Mouse (Mus musculus) limb, embryonic 15.5 days (tissue): Measurements from ENCODE around the gene AI854703. TPM values are rescaled to one million over a fixed set of nuclear protein-coding genes. Genes with fewer than 3 reads are reported as not detected.
A peak's percentile ranks its signal among the peaks of the same experiment; 100 is the strongest.

Source experiments
- ATAC-seq: fragments of 200-750 bp; cut with Nextera tagmentation; 2 replicates; pipeline ENCODE4 v1.8.0; 2017; ENCODE audit warnings: low read depth, moderate TSS enrichment; ENCODE audit not compliant: insufficient number of reproducible peaks, low FRiP score, low TSS enrichment
- H3K27ac ChIP-seq: fragments of 300-500 bp; sonication (generic); 2 replicates; pipeline ENCODE4 v1.5.1; 2015; ENCODE audit warnings: moderate library complexity, mild to moderate bottlenecking, inconsistent platforms
- H3K27me3 ChIP-seq: fragments of 300-500 bp; sonication (generic); 2 replicates; pipeline ENCODE4 v1.6.1; 2015; ENCODE audit warnings: inconsistent platforms
- H3K36me3 ChIP-seq: fragments of 300-500 bp; sonication (generic); 2 replicates; pipeline ENCODE4 v1.6.1; 2015; ENCODE audit warnings: inconsistent platforms
- H3K4me1 ChIP-seq: fragments of 300-500 bp; sonication (generic); 2 replicates; pipeline ENCODE4 v1.6.1; 2015; ENCODE audit warnings: inconsistent platforms
- H3K4me2 ChIP-seq: fragments of 300-500 bp; sonication (generic); 2 replicates; pipeline ENCODE4 v1.6.1; 2015; ENCODE audit warnings: mild to moderate bottlenecking, inconsistent platforms
- H3K4me3 ChIP-seq: fragments of 300-500 bp; sonication (generic); 2 replicates; pipeline ENCODE4 v1.5.1; 2015; ENCODE audit warnings: mild to moderate bottlenecking, inconsistent platforms
- H3K9ac ChIP-seq: fragments of 300-500 bp; sonication (generic); 2 replicates; pipeline ENCODE4 v1.6.1; 2015; ENCODE audit warnings: inconsistent platforms
- H3K9me3 ChIP-seq: fragments of 300-500 bp; sonication (generic); 2 replicates; pipeline ENCODE4 v1.6.1; 2016; ENCODE audit warnings: inconsistent platforms
- WGBS: fragments of 180-500 bp; shearing (Covaris S2); methylation state at CpG from one replicate; pipeline ENCODE4 v1.1.7; 2015; 5-methylcytosine and 5-hydroxymethylcytosine counted together
- polyA plus RNA-seq: library from polyadenylated mRNA; unstranded; fragments of >200 nt; fragmentation: Nextera tagmentation; extraction: Ambion mirVana; gene quantifications from 2 replicates; pipeline ENCODE4 v1.2.1, GENCODE M21; 2015

Gene AI854703
- 0.99 and 1.2 TPM in 2 replicates for polyA plus RNA-seq

DNA sequence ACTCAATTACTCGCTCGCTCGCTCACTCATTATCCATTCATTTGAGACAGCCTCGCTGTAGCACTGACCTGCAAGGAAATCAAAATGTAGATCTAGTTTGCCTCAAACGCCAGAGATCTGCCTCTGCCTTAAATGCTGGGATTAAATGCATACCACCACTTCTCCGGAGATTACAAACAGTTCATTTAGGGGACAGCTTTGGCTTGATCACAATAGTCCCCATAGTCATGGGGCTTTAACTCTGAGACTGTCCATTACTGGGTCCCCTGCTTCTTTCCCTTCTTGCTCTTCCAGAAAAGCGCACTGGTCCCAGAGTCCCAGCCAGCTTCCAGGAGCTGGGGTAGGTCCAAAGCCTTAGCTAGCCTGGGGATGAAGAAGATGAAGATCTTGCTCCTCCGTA is at the start of gene AI854703:
Gene AI854703 (plus strand): TSS at position 301 of the 400 bp plus-strand sequence.
- Histone ChIP-seq H3K9me3 (no peaks in the 10 kb centered on the region), H3K4me2 (peak within 1 kb of the TSS; percentile 85), H3K9ac (peak within 1 kb of the TSS; percentile 18), H3K4me1 (peaks cover 22% of the 10 kb centered on the region), H3K36me3 (no peaks in the 10 kb centered on the region), H3K27me3 (peaks cover 47% of the 10 kb centered on the region), H3K27ac (no peak within 1 kb of the TSS), H3K4me3 (peak within 1 kb of the TSS; percentile 48)
- no peak for ATAC-seq
- WGBS, result 28% methylated on average over 8 of the region's 8 CpGs

DNA sequence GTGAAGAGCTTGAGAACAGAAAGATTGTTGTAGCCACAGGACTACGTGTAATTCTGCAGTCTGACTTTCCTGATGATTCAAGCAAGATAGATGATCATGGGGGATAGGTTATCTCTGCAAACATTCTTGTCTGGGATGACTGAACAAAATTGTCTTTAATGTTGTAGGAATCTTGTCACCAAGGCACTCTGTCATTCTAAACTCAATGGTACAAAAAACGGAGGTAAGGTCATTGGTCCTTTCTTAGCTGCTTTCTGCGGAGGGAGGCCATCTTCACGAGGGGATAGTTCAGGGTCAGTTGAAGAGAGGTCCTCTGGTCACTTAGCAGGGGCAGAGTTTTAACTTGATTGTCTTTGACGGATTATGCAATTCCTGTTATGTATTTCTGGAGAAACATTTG is 47.8 kb upstream of the AI854703 start:
- Histone ChIP-seq H3K4me1 (no peaks in the 10 kb centered on the region), H3K27me3 (no peaks in the 10 kb centered on the region), H3K27ac (no peak overlapping the region), H3K4me2 (no peak overlapping the region), H3K9ac (no peak overlapping the region), H3K36me3 (no peaks in the 10 kb centered on the region), H3K4me3 (no peak overlapping the region), H3K9me3 (no peaks in the 10 kb centered on the region)
- WGBS, result 48% methylated on average over 5 of the region's 5 CpGs
- no peak for ATAC-seq

DNA sequence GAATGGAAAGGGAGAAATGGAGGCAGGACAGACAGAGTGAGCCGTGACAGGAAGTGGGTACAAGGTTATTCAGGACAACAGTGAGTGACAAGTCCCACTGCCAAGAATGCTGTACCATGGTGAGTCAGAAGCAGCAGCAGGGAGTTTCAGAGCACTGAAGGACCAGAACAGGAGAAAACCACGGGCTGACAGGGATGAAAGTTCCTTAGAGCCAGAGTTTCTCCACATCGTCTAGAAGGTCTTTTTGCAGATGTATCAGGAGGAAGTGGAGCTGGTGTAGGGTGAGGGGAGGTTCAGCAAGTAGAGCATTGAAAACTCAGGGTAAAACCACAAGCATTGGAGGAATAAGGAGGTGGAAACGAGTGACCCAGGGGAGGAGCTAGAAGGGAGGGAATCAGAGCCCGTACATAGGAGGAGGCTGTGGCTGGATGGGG is 47.3 kb upstream of the AI854703 start:
- H3K27me3 ChIP-seq, result no peaks in the 10 kb centered on the region
- no peaks in the 10 kb centered on the region for H3K36me3 ChIP-seq
- no peak overlapping the region for H3K4me3 ChIP-seq
- no peak overlapping the region for H3K27ac ChIP-seq
- H3K4me2 ChIP-seq, result no peak overlapping the region
- no peak for ATAC-seq
- 24% methylated on average over 5 of the region's 5 CpGs for WGBS
- H3K9ac ChIP-seq, result no peak overlapping the region
- no peaks in the 10 kb centered on the region for H3K9me3 ChIP-seq
- H3K4me1 ChIP-seq, result no peaks in the 10 kb centered on the region

DNA sequence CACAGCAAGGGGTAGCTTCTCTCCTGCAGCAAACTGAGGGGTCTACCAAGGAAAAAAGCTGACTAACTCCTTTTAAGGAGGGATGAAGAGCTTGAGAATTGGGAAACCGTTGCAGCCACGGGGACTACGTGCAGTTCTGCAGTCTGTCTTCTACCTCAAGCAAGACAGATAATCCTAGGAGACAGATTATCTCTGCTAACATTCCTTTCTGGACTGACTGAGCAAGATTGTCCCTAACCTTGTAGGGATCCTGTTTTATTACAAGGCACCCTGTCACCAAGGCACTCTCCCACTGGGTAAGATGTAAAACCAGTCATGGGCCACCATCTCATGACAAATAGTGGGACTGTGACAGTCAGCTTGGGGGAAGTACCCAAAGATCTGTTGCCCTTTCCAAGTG is 45.3 kb upstream of the AI854703 start:
- Histone ChIP-seq H3K27me3 (no peaks in the 10 kb centered on the region), H3K4me2 (no peak overlapping the region)
- WGBS, result 63% methylated on average over 3 of the region's 3 CpGs

DNA sequence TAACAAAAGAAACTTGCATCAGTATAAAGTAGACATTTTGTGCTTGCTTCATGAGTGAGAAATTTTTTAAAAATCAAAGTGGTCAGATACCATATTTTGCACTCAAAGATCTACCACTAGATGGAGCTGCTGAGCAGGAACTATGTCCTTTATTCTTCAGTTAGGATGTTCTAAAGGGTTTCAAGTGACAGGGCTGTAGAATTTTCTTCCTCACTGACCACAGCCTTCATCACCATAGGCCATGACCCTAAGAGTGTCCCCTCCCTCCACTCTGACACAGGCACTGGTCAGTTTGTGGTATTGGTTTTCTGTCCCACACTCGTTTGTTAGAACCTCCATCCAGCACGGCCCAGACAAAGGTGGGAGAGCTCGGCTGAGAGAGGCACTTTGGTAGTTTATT is 44.5 kb upstream of the AI854703 start:
- Histone ChIP-seq H3K4me3 (no peak overlapping the region), H3K4me1 (no peaks in the 10 kb centered on the region), H3K9ac (no peak overlapping the region), H3K36me3 (no peaks in the 10 kb centered on the region), H3K4me2 (no peak overlapping the region), H3K27ac (no peak overlapping the region), H3K27me3 (no peaks in the 10 kb centered on the region), H3K9me3 (no peaks in the 10 kb centered on the region)
- 81% methylated on average over 3 of the region's 3 CpGs for WGBS
- ATAC-seq, result no peak

More for the DNA sequence above, 45.3 kb upstream of the AI854703 start:
- Histone ChIP-seq H3K4me3 (no peak overlapping the region), H3K4me1 (no peaks in the 10 kb centered on the region), H3K27ac (no peak overlapping the region), H3K36me3 (no peaks in the 10 kb centered on the region), H3K9ac (no peak overlapping the region), H3K9me3 (no peaks in the 10 kb centered on the region)
- ATAC-seq, result no peak

DNA sequence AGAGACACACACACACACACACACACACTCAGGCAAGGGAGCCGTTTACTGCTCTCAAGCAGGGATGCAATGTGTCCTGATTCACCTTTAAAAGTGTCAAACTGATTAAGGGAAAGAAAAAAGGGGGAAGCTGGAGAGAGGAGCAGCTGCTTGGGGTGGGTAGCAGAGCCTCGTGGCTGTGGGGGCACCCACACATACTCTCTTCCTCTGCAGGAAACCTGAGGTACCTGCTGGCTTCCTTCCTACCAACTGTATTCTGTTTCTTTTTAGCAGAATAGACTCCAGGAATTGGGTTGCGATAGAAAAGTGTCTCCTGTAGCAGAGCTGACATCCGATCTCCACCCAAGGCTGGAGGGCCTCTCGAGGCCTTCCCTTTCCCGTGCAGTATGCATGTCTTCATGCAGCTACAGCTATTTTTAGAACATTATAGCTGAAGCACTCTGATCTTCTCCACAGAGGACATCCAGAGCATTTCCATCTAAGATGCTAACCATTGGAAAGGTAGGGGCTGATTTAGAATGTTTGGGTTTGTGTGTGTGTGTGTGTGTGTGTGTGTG is 37.3 kb upstream of the AI854703 start, which contains the start of gene Gm45021:
Gene Gm45021 (plus strand): TSS at position 417 of the 557 bp plus-strand sequence.
- Histone ChIP-seq H3K36me3 (no peaks in the 10 kb centered on the region), H3K4me3 (no peak within 1 kb of the TSS), H3K27me3 (no peaks in the 10 kb centered on the region), H3K4me2 (no peak within 1 kb of the TSS), H3K4me1 (peaks cover 13% of the 10 kb centered on the region), H3K9me3 (no peaks in the 10 kb centered on the region), H3K9ac (no peak within 1 kb of the TSS), H3K27ac (0 out of 2 replicates have a peak within 1 kb of the TSS, but pooled peaks have one; percentile 8)
- ATAC-seq, result no peak
- 21% methylated on average over 6 of the region's 6 CpGs for WGBS

DNA sequence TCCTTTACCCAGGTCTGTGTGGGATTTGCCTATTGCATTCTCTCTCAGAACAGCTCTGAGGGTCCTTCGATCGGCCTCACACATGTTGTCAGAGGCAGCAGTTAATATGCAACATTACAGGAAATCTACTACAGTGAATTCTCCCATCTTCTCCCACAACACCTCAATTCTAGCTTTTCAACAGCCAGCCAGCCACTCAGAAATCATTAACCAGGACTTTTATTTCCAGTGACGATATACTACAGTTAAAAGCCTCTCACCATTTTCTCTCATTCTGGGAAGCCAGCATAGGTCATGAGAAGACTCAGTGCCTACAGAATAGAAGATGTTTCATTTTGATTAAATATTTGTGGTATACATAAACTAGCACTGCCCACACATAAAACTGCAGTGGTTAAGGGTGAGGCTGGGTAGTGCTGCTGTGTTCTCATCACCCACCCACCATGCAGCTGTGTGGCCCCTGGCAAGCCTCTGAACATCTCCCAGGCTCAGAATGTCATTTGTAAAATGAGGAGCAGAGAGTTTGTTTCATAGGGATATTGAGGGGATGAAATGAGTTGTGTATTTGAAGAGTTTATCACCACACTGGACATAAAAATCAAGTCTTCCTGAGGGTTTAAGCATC is 35.2 kb upstream of the AI854703 start:
- Histone ChIP-seq H3K4me2 (no peak overlapping the region), H3K9ac (no peak overlapping the region), H3K27me3 (no peaks in the 10 kb centered on the region), H3K36me3 (peaks cover 4% of the 10 kb centered on the region), H3K4me3 (no peak overlapping the region), H3K27ac (no peak overlapping the region), H3K9me3 (0 out of 2 replicates have a peak, but pooled peaks cover 1% of the 10 kb centered on the region), H3K4me1 (peaks cover 26% of the 10 kb centered on the region)
- WGBS, result 84% methylated on average over 3 of the region's 3 CpGs
- no peak for ATAC-seq

DNA sequence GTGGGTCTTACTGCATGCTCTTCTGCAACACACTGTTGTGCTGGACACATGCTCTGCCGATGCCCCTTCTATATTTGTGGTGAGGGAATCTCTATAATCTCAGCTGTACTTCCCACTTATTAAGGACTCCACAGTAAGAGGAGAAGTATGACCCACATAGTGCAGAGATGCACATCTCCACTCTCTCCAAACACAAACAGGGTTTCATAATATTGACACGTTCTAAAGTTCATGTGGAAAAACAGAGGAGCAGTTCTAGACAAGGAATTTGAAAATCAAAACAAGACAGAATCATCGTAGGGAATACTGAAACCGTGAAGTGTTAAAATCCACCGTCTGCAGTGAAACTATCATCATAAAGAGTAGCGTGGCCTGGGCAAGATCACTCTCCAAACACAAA is 34.7 kb upstream of the AI854703 start:
- 86% methylated on average over 6 of the region's 6 CpGs for WGBS

DNA sequence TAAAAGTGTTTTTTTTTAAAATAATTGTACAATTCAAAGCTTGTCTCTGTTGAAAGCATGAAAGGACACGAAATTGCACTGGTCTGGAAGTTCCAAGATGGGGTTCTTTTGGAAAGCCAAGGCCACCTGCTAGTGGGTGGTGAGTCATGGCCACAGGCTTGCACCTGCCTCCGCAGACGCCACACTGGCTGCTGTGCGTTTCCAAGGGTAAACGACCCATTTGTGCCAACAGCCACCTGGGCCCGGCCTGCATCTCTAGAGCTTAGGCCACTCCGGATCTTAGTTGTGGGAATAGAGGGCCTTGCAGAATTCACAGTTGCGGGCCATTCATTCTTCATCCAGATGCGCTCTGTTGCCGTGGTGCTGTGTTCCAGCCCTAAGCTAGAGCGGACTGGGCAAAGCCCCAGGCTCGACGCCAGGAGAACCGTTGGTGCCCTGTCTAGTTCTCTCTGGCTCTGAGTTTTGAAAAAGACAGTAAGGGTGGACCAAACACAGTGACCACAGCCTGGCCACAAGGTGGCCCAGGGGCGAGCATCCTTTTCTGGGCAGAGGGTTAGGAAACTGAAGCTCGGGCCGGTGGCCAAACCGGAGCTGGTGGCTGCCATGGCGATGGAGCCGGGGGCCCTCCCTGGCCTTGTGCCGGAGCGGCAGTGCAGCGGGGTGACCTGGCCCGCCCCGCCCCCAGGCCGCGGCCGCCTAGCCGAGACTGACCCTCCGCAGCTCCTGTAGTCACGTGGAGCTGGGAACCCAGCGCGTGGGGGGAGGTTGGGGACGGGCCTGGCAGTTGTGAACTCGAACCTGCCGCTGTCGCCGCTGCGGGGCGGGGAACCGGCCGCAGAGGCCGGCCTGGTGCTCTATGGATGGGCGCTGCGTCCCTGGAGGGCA is 33.2 kb upstream of the AI854703 start, which contains the start of the genes Repin1 and Gm44965:
Gene Repin1 (plus strand): TSS at position 726 of the 885 bp plus-strand sequence.
Gene Gm44965 (plus strand): TSS at position 784 of the 885 bp plus-strand sequence.
- Histone ChIP-seq H3K9me3 (peaks cover 16% of the 10 kb centered on the region; the same call in 1 of the 2 replicates), H3K27me3 (no peaks in the 10 kb centered on the region), H3K27ac (peak within 1 kb of the TSS; percentile 89), H3K4me1 (peaks cover 26% of the 10 kb centered on the region), H3K4me3 (peak within 1 kb of the TSS; percentile 83), H3K36me3 (peaks cover 25% of the 10 kb centered on the region), H3K4me2 (peak within 1 kb of the TSS; percentile 82), H3K9ac (peak within 1 kb of the TSS; percentile 82)
- ATAC-seq, result peak; percentile 90
- WGBS, result 5% methylated on average over 45 of the region's 45 CpGs

More for the DNA sequence above, 34.7 kb upstream of the AI854703 start:
- peaks cover 10% of the 10 kb centered on the region for H3K36me3 ChIP-seq
- no peak overlapping the region for H3K4me2 ChIP-seq
- ATAC-seq, result no peak
- H3K4me1 ChIP-seq, result peaks cover 26% of the 10 kb centered on the region
- H3K9me3 ChIP-seq, result 0 out of 2 replicates have a peak, but pooled peaks cover 5% of the 10 kb centered on the region
- H3K27me3 ChIP-seq, result no peaks in the 10 kb centered on the region
- H3K9ac ChIP-seq, result no peak overlapping the region
- no peak overlapping the region for H3K27ac ChIP-seq
- no peak overlapping the region for H3K4me3 ChIP-seq

DNA sequence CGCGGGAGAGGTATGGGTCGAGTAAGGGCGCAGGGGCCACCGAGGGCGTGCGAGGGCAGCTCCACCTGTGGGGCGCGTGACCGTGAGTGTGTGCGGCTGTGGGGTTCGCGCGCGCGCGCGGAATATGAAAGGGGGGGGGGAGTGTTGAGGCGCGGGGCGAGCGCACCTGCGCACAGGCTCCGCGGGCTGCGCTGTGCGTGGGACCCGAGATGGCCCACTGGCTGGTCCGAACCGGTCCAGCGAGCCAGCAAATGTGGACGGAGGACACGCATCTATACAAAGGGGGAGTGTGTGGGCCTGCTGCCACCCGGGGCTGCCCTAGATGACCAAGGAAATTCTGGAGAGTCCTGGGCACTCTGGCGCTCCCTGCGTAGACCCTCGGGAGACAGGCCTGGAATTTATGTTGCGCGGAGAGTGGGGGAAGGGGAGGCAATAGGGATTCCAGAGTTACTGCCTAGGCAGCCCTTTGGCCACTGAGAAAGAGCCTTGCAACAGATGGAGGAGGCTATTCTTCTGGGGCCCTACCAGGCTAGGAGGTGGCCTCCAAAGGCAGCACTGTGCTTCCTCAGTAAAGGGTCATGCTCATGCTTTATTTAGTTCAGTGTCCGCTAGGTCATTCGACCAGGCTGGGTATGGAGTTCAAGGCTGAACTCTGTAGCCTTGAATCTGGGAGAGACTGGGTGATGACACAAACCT is 32.4 kb upstream of the AI854703 start:
- peak overlapping the region; percentile 83 for H3K4me3 ChIP-seq
- WGBS, result 2% methylated on average over 33 of the region's 41 CpGs

DNA sequence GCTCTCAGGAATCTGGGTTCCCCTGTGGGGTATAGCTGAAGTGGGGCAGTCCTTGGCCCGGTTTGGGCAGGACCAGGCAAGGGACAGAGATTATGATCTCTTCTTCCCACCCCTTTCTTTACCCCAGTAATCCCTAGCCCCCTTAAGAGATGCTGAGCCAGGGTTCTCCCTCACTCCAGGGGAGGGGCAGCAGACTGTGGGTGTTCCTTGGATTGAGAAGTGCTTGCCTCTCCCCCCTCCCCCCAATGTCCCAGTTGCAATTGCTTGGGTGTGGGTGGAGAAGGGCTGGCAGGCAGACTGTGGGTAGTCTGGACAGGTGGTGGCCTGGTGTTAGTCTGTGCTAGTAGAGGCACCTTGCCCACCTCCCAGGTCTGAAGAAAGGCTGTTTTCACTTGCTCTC is 31.3 kb upstream of the AI854703 start:
- H3K27me3 ChIP-seq, result no peaks in the 10 kb centered on the region
- no peak overlapping the region for H3K9ac ChIP-seq
- H3K4me3 ChIP-seq, result peak overlapping the region; percentile 83; the same call in 1 of the 2 replicates
- peak overlapping the region; percentile 82; the same call in 1 of the 2 replicates for H3K4me2 ChIP-seq
- no peak overlapping the region for H3K27ac ChIP-seq
- H3K4me1 ChIP-seq, result peaks cover 21% of the 10 kb centered on the region
- H3K36me3 ChIP-seq, result peaks cover 43% of the 10 kb centered on the region
- peaks cover 16% of the 10 kb centered on the region; the same call in 1 of the 2 replicates for H3K9me3 ChIP-seq
- 56% methylated on average over 1 of the region's 1 CpGs for WGBS
- ATAC-seq, result no peak

More for the DNA sequence above, 32.4 kb upstream of the AI854703 start:
- H3K27me3 ChIP-seq, result no peaks in the 10 kb centered on the region
- ATAC-seq, result 0 out of 2 replicates have a peak, but pooled peaks have one; percentile 9
- peak overlapping the region; percentile 89 for H3K27ac ChIP-seq
- peak overlapping the region; percentile 82 for H3K9ac ChIP-seq
- peak overlapping the region; percentile 82 for H3K4me2 ChIP-seq
- H3K4me1 ChIP-seq, result peaks cover 24% of the 10 kb centered on the region
- peaks cover 16% of the 10 kb centered on the region; the same call in 1 of the 2 replicates for H3K9me3 ChIP-seq
- H3K36me3 ChIP-seq, result peaks cover 33% of the 10 kb centered on the region
